Mouse (Mus musculus): ENCODE results near the gene St3gal3. TPM values are rescaled to one million over a fixed set of nuclear protein-coding genes. Genes with fewer than 3 reads are reported as not detected.

Gene St3gal3
- polyA plus RNA-seq, 1 experiment, result 19.7 TPM

DNA sequence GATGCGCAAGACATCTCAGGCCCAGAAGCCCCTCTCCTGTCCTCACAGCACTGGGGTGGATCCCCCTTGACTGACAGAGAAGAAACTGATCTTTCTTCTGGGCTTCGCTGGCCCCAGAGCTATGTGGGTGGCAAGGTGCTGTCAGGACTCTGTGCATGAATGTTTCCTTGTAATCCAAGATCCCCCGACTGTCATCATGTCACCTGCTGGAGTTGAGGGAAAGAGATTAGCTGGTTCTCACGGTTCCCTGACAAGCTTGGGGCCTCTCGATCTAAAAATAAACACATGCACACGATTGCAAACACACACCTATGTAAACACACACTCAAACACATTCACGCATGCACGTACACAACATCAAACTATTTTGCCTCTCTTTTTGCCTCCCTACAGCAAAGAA lies 54.2 kb downstream of the St3gal3 start:
- no peak for TF ChIP-seq GATA1 (IDR thresholded peaks at IDR 0.05; ENCODE audit: low read length)

DNA sequence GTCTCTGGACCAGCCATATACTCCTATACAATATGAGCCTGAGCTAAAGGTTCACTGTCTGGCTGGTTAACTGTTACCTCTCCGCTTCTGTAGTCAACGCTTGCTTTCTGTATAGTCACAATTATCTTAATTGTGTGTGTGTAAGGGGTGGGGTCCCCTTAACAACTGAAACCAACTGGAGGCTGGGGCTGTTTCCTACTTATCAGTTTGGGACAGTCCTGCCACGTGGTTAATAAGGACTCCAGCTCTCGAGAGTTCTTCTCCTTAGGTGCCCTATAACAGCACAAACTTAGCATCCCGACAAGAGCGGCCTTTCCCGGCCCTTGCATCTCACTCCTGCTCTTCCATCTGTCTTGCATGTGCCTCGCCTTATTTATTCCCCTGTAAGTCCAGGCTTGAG lies 55.5 kb downstream of the St3gal3 start:
- TF ChIP-seq GATA1 (IDR thresholded peaks at IDR 0.05; ENCODE audit: low read length), result peak; percentile 67

DNA sequence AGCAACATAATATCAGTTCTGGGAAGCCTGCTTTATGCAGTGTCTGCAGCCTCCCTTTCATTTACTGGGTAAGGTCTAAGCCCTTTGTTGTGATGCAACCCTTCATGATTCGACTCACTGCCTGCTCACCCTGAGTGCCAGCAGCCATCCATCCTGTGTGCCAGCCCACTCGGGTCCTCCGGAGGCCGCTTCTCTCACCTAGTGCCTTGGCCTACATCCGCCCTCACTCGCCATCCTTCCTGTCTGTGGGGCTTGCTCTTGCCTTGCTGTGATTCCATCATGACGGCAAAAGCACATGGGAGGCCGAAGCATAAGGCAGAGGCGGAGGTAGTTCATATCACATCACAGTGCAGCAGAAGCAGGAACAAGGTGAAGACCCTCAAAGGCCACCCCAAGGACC lies 56.1 kb downstream of the St3gal3 start:
- no peak for TF ChIP-seq GATA1 (IDR thresholded peaks at IDR 0.05; ENCODE audit: low read length)

DNA sequence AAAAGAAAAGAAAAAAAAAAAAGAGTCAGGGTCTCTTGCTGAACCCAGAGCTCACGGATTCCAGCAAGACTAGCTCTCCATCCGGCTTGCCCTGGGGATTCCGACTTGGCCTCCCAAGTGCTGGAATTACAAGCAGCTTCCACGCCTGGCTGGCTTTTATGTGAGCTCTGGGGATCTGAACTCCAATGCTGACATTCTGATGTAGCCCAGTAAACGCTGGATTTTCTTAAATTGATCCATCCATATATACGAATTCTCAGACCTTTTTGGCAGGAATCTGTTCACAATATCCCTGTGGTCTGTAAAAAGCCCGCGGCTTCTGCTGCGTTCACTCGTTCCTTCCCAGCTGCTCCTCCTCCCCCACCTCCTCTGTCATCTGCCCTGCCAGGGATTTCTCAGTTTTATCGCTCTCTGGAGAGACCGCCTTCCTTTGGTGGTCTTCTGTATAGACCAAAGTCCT lies 57.4 kb downstream of the St3gal3 start:
- no peak for TF ChIP-seq GATA1 (IDR thresholded peaks at IDR 0.05; ENCODE audit: low read length)

DNA sequence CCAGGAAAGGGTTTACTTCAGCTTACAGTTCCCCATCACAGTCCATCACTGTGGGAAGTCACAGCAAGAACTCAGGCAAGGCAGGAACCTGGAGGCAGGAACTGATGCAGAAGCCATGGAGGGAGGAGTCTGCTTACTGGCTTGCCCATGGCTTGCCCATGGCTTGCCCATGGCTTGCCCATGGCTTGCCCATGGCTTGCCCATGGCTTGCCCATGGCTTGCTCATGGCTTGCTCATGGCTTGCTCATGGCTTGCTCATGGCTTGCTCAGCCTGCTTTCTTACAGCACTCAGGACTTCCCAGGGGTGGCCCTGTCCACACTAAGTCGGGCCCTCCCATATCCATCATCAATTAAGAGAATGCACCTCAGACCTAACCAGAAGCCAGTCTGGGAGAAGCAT lies 58.1 kb downstream of the St3gal3 start:
- TF ChIP-seq GATA1 (IDR thresholded peaks at IDR 0.05; ENCODE audit: low read length), result no peak

DNA sequence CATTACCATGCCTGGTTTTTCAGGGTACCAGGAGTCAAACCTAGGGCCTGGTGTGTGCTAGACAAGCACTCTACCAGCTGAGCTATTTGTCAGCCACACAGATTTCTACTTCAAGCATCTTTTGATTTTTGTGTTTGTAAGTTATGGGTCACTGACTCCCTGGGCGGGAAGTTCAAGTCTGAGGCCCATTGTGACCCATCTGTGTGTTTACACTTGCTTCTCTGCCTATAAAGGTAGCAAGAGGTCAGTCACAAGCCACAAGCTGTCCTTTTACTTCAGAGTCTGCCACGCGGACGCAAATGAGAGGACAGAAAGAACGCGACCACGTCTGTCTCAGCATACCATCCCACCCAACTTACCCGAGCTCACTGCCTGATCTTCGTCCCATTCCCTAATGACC lies 59.4 kb downstream of the St3gal3 start:
- no peak for TF ChIP-seq GATA1 (IDR thresholded peaks at IDR 0.05; ENCODE audit: low read length)

DNA sequence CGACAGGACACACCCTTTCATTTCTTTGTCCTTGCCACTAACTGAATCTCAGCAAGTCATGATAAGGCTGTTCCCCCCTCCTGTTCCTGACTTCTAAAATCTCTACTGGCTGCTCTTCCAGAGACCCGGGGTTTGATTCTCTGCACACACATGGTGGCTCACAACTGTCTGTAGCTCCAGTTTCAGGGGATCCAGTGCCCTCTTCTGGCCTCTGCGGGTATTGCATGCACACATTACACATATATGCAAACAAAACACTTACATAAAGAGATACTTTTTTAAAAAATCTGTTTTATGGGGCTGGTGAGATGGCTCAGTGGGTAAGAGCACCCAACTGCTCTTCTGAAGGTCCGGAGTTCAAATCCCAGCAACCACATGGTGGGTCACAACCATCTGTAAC lies 60.5 kb downstream of the St3gal3 start:
- no peak for TF ChIP-seq GATA1 (IDR thresholded peaks at IDR 0.05; ENCODE audit: low read length)

DNA sequence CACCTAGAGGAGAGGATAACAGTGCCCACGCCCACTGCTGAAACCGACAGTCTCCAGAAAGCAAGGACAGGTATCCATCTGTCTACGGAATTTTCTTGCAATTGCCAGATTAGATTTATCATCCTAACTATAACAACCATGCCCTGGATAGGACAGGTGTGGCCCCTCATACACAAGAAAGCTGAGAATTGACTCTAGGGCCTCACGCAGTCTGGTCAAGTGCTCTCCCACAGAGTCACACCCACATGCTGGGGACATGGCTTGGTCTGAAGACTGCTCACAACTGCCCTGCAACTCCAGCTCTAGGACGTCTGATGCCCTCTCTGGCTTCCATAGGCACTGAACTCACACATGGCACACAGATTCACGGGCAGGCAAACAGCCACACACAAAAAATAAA lies 61.6 kb downstream of the St3gal3 start:
- TF ChIP-seq GATA1 (IDR thresholded peaks at IDR 0.05; ENCODE audit: low read length), result no peak

DNA sequence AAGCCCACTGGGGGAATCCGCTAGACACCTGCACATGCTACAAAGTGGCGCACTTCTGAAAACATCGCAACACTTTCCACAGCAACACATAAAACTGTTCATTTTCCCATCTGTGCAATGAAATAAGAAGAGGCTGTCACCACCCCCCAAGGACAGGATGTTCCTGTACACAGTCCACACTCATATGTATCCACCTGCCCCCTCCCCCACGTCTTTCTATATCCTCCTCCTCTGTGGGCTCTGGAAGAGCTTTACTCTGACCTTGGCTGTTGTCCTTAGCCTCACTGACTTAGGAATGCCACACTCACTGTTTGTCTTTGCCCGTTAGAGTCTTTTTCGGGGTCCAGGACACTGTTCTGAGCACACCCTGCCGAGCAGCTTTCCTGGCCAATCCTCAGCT lies 62.8 kb downstream of the St3gal3 start:
- TF ChIP-seq GATA1 (IDR thresholded peaks at IDR 0.05; ENCODE audit: low read length), result no peak

DNA sequence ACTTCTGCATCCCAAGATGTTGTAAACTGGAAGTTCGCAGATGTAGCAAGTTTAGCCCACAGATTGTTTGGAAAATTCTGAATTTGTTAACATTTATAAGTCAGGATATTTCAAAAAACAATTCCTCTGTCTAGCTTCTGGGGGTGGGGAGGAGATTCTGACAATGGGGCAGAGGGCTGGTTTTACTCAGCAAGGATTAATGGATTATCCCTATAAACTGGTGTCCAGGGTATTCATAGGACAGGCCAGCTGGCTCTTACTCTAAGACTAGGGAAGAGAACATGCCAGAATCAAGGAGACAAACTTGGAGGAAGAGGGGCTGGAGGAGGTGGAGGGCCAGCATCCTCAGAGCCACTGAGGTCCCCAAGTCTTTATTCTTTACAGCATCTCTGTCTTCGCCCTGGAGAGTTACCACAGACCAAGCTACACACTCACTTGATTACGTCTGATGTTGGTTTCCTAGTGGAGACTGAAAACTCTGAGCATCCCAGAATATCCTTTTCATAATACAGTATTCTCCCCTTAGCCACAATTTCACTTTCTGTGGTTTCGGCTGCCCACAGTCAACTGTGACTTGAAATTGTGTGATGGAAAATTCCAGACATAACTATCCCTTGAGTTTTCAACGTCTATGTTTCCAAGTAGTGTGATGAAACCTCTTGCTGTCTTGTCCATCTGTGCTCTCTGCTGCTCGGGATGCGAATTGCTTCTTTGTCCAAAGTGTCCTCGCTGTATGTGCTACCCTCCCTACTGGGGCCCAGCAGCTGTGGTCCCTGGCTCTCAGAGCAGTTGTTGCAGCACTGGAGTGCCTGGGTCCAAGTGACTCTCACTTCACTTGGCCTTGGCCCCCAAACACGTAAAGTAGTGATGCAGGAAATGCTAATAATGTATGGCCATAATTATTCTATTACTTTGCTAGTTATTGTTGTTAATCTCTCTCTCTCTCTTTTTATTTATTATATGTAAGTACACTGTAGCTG lies 64.2 kb downstream of the St3gal3 start:
- no peak for TF ChIP-seq GATA1 (IDR thresholded peaks at IDR 0.05; ENCODE audit: low read length)

DNA sequence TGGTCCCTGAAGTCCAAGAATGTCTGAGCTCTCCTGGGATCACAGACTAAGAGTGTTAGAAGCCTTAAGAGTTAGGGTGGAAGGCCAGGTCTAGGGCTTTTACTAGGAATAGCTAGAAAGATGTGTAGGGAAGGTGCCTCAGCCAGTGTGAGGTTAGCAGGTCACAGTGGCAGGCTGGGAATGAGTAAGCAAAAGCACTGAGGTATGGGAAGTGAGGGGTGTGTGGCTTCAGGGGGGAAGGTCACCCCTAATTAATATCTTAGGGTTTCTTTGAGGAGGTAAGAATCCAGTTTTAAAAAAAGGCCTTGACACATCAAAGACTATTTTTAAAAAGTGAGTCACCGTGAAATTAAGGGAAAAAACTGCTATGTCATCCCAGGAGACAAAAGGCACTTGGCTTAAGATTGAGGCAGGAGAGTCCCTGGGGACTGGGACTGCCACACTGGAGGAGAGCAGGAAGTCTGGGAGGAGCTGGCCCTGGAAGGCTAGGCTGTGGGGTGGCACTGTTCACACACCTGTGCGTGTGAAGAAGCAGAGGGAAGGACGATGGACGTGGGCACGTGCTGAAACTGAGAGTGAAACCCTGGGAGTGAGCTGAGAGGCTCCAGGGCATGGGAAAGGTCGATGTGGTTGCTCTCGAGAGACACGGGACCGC lies 72.8 kb downstream of the St3gal3 start:
- no peak for TF ChIP-seq GATA1 (IDR thresholded peaks at IDR 0.05; ENCODE audit: low read length)

DNA sequence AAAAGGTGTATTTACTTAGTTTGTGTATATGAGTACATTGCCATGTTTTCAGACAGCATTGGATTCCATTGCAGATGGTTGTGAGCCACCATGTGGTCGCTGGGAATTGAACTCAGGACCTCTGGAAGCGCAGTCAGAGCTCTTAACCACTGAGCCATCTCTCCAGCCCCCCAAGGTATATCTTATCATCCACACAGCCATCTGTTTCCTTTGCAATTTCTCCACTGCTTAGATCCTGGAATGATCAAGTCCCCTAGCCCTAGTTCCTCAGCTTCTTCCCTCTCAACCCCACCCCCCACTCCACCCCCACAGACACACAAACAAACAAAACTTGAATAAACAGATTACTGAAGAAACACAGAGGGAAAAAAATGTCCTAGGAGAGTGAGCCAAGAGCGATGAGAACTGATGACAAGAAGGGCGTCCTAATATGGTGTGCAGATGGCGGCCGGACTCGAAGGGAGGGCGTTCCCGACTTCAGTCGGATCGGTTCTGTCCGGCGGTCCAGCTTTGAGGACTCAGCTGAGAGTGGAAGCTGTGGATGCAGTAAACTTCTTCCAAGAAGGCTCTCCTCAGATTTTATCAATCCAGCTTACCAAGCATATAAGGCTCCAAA lies 73.7 kb downstream of the St3gal3 start:
- no peak for TF ChIP-seq GATA1 (IDR thresholded peaks at IDR 0.05; ENCODE audit: low read length)

DNA sequence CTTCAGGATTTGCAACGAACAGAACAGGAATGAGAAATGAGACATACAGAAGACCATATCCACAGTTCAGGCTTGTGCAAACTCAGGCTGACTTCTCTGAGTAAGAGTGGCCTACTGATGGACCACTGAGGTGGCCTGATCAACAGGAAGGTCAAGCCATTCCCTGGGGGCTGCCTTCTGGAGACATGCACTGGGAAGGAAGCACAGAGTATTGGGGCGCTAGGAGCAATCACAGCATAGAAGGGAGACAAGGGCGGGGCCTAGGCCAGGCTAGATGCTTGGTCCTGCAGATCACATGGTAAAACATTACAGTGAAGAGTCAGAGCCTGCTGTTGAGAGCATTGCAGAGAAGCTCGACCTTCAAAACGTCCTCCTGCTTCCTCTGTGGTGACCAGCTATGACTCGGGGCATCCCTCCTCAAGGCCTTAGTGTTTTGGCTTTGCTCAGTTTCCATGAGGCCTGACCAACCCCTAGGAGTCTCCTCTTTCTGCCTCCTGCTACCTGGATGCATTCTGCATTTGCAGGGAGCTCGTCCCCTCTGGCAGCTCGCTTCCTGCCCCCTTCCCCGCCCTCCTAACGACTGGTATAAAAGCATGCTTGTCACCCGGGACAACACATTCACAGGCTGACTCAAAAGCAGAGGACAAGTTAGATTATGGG lies 74.8 kb downstream of the St3gal3 start:
- no peak for TF ChIP-seq GATA1 (IDR thresholded peaks at IDR 0.05; ENCODE audit: low read length)

DNA sequence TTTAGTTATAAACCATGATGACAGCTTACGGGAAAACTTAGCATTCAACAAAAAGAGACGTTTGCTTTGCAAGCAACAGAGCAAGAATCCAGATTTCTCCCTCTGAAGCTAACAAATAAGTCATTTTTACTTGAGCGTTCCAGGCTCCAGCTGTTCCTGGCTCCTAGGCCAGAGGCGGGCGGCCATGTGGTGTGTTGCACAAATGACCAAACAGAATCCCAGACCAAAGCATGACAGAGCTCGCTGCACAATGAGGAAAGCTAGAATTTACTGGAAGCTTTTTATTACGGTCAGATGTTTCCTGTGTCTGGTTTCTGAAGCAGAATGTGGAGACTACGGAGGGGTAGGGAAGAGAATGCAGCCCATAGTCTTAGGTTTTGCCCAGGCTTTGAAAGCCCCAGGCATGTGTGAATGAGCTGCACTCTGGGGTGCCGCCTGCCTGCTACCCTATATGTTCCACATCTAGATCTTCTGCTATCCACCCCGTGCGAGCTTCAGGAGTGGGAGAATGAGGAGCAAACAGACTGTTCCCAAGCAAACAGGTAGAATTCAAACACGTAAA lies 76.5 kb downstream of the St3gal3 start:
- TF ChIP-seq GATA1 (IDR thresholded peaks at IDR 0.05; ENCODE audit: low read length), result no peak

DNA sequence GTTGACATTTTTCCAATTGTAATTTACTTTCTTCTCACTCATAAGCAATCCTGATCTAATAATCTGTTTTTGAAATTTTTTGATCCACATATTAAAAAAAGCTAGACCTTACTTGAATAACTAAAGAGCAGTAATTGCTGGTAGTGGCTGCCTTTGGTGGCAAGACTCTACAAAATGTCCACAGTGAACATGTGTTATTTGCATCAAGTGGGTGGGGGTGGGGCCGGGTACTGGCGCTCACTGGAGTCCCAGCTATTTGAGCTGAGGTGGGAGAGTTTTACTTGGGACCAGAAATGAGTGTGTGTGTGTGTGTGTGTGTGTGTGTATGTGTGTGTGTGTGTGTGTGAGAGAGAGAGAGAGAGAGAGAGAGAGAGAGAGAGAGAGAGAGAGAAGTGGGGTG lies 77.6 kb downstream of the St3gal3 start:
- no peak for TF ChIP-seq GATA1 (IDR thresholded peaks at IDR 0.05; ENCODE audit: low read length)
